Mouse (Mus musculus) leukemia stem cell, adult 10-12 weeks (primary cell): ENCODE results near the gene Cnnm3. TPM values are rescaled to one million over a fixed set of nuclear protein-coding genes. Genes with fewer than 3 reads are reported as not detected.

ENCODE experiments used
- polyA plus RNA-seq: library from polyadenylated mRNA; stranded (reverse); fragments of >175 nt; gene quantifications from 2 replicates; pipeline ENCODE4 v1.2.3, GENCODE M21; 2012; ENCODE audit warnings: low replicate concordance

Gene Cnnm3
- 17.9 and 18.7 TPM in 2 replicates for polyA plus RNA-seq

DNA sequence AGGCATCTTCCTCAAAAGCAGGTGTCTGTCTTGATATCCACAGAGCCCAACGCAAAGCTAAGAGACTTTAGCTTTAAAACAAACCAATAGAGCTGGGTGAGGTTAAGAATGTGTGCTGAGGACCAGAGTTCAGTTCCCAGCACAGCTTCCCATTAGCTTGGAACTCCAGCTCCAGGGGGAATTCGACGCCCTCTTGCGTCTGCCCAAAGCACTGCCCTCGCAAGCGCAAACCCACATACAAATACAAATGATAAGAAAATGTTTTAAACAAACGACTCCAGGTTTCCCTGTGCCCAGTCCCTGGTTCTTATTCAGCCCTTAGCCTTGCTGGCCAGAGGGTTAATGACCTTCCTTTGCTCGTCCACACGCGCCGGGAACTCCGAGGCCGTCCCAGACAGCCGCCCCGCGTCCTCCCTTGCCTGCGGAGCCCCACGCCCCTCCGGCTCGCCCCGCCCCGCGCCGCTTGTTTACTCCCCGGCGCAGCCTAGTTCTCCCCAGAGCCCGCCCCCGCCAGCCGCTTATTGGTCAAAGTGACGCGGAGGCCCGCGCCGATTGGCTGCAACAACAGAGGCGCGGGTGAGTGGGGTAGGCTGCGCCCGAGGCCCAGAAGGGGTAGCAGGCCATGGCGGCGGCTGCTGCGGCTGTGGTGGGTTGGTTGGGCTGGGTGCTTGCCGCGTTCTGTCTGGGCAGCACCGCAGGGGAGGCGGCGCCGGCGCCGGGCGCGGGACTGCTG, at the start of gene Cnnm3:
TSS of gene Cnnm3 (plus strand) at position 579 of the 733 bp plus-strand sequence.

DNA sequence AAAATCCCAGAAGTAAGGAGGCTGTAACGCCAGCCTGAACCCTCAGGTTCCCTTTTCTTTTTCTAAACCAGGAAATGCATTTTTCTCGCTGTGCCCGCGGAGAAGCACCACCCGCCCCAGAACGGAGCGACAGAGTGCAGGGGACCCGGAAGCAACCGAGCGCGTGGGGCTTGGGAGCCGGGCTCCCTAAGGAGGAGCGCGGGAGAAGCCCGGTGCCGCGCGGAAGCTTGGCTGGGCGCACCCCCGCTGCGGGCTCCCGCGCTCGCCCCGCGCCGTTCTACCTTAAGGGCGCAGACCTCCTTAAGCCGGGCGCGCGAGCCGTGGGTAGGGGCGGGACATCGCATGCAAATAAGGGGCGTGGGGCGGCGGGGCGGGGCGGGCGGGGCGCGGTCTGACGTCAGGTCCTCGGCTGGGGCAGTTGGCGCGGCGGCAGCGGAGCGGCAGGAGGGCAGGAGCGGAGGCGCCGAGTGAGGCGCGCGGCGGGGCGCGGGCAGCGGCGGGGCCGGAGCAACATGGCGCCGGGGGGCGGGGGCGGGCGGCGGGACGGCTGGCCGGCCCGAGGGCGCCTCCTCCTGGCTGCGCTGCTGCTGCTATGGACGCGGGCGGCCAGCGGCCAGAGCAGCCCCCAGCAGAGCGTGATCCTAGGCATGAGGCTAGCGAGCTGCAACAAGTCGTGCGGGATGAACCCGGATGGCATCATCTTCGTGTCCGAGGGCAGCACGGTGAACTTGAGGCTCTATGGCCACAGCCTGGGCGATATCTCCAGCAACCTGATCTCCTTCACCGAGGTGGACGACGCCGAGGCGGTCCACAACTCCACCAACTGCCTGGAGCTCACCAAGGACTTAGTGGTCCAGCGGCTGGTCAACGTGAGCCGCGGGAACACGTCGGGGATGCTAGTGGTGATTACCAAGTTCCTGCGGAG, 40.2 kb upstream of the Cnnm3 start, which contains the start of gene Cnnm4:
TSS of gene Cnnm4 (plus strand) at position 440 of the 925 bp plus-strand sequence.

DNA sequence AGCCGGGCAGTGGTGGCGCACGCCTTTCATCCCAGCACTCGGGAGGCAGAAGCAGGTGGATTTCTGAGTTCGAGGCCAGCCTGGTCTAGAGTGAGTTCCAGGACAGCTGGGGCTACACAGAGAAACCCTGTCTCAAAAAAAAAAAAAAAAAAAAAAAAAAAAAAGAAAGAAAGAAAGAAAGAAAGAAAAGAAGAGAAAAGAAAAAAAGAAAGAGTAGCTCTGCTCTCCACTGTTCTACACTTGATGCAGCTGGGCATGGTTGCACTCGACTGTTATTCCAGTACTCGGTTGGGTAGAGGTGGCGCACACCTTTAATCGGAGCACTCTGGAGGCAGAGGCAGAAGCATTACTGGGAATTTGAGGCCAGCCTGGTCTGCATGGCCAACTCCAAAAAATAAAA, 25.1 kb downstream of the Cnnm3 start, which contains the start of gene Ankrd23:
TSS of gene Ankrd23 (minus strand) at position 101 of the 400 bp plus-strand sequence.

DNA sequence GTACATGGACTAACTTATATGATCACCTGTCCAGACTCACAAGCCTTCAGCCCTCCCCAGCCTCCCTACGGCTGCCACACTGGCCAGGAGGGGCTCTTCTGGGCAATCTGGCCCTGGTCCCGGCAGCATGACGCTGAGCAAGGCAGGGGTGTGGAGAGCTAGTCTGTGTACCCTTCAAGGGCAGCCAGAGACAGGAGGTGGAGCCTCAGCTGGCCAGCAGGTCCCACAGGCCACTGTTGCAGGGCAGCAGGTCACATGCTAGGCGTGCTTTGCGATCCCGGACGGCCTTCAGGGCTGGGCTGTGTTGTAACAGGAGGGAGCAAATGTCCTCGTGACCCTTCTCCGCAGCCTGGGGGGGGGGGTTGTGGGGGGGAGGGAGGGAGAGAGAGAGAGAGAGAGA, 27.5 kb downstream of the Cnnm3 start, which contains the start of gene Gm42417:
TSS of gene Gm42417 (minus strand) at position 244 of the 400 bp plus-strand sequence.

DNA sequence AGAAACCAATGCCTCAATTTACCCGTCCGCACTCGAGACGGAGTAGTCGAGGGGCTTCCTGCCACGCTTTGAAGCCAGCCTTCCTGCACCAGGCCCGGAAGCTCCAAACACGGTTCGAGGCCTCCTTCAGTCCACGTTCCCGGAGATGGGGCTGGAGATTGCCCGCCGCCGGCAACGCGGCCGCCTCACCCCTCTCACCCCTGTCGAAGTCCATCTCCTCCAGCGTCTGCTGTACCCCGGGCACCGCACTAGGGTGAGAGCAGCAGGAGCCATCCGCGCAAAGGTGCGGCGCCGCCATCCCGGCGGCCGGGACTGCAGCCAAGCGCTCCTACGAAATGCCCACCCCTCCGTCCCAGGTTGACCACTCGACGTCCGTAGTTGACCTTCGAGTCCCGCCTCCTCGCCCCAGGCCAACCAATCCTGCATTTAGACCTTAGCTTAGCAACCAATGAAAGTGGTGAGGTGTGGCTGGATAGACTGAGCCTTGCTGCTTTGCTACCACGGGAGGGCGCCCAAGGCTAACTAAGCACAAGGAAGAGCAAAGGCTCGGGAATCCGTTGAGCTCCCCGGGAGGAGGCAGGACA, 35.3 kb downstream of the Cnnm3 start, which contains the start of gene Ankrd39:
TSS of gene Ankrd39 (minus strand) at position 558 of the 584 bp plus-strand sequence.

DNA sequence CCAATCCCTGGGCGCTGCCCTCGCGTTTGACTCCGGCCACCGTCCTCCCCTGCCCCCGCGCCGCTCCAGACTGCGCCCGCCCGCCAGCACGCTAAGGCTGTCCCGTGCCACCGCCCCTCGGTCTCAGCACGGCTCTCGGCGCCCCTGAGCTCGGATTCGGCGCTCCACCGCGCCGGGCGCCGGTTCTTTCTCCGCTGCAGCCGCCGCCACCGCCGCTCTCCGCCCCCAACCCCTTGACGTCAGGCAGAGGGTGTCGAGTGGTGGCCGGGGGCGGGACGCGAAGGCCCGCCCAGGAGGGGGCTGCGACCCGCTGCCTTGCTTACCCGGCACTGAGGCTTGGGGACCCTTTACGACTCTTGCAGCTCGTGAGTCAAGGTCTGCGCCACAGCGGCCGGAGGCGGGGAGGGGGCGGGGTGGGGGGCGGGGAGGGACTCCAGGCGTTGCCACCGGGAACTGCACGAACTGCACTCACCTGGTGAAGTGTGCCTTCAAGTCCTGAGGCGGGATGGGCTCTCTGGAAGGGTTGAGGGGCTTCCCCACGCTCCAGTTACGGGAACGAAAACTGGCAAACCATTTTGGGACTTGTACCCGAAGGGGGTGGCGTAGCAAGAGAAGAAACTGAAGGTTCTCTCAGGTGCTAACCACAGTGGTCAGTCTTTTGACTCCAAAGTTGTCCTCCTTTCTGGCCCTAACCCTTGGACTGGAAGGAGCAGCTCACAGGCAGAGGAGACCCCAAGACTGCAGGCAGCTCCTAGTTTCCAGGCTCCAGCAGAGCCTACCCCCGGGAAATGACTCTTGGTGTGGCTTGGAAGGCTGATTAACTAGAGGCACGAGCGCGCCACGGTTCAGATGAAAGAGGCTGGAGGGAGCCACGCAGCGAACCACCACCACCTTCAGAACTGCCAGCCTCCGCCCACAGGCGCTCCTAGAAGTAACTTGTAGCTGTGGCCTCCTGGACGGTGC, 46.6 kb downstream of the Cnnm3 start, which contains the start of gene Sema4c:
TSS of gene Sema4c (minus strand) at position 319 of the 963 bp plus-strand sequence.

Other genes with a start within 250 kb of the Cnnm3 start
- gene Neurl3, start 237.2 kb upstream of the Cnnm3 start, polyA plus RNA-seq = 5.3 and 6.6 TPM in 2 replicates
- 39.1 and 55.7 TPM in 2 replicates for gene Arid5a, start 204.1 kb upstream of the Cnnm3 start, polyA plus RNA-seq
- 7.5 and 26.5 TPM in 2 replicates for gene Kansl3, start 142.7 kb upstream of the Cnnm3 start, polyA plus RNA-seq
- not detected in 2 replicates for gene Fer1l5, start 139.6 kb upstream of the Cnnm3 start, polyA plus RNA-seq
- gene Lman2l, start 66.6 kb upstream of the Cnnm3 start, polyA plus RNA-seq = 4.5 and 5.6 TPM in 2 replicates
- gene Cnnm4, start 40.2 kb upstream of the Cnnm3 start, polyA plus RNA-seq = 0.69 and 1.3 TPM in 2 replicates
- gene Ankrd23, start 25.0 kb downstream of the Cnnm3 start, polyA plus RNA-seq = 7.4 and 13.1 TPM in 2 replicates
- not detected in 2 replicates for gene Gm42417, start 27.6 kb downstream of the Cnnm3 start, polyA plus RNA-seq
- 4.4 and 8.5 TPM in 2 replicates for gene Ankrd39, start 35.6 kb downstream of the Cnnm3 start, polyA plus RNA-seq
- 0.53 and 4.0 TPM in 2 replicates for gene Sema4c, start 46.5 kb downstream of the Cnnm3 start, polyA plus RNA-seq
- gene Fam178b, start 171.3 kb downstream of the Cnnm3 start, polyA plus RNA-seq = 1.3 TPM in 1 of 2 replicates, not detected in the other
- 890 and 1,069 TPM in 2 replicates for gene Cox5b, start 179.6 kb downstream of the Cnnm3 start, polyA plus RNA-seq
- not detected in 2 replicates for gene 4933424G06Rik, start 198.3 kb downstream of the Cnnm3 start, polyA plus RNA-seq
- 41.9 and 49.7 TPM in 2 replicates for gene Actr1b, start 202.6 kb downstream of the Cnnm3 start, polyA plus RNA-seq
- 12.6 and 14.5 TPM in 2 replicates for gene Zap70, start 249.9 kb downstream of the Cnnm3 start, polyA plus RNA-seq